Mouse (Mus musculus): Measurements from ENCODE around the gene Parp2. TPM values are rescaled to one million over a fixed set of nuclear protein-coding genes. Genes with fewer than 3 reads are reported as not detected.
A peak's percentile ranks its signal among the peaks of the same experiment; 100 is the strongest.

Gene Parp2
- polyA plus RNA-seq (2015; fragmentation: Nextera tagmentation; extraction: Ambion mirVana): 42.8 and 43.7 TPM in 2 replicates

GRCm38 (mm10) chr14:50807487-50808072 is at the start of gene Parp2, which contains the start of gene Ccnb1ip1:
Parp2 (plus strand) TSS chr14:50807841.
Ccnb1ip1 (minus strand) TSS chr14:50807732.
- Histone ChIP-seq H3K27ac (peak within 1 kb of the TSS; percentile 83), H3K27me3 (replicated peaks) (no peaks in the 10 kb centered on the region), H3K4me2 (peak within 1 kb of the TSS; percentile 52), H3K4me3 (peak within 1 kb of the TSS; percentile 55), H3K36me3 (replicated peaks) (0 out of 2 replicates have a peak, but pooled peaks cover 3% of the 10 kb centered on the region), H3K9me3 (no peaks in the 10 kb centered on the region), H3K4me1 (peaks cover 7% of the 10 kb centered on the region), H3K9ac (peak within 1 kb of the TSS; percentile 66)
- peak; percentile 99 for ATAC-seq (replicated peaks)
- WGBS: under 1% methylated on average over 42 of the region's 42 CpGs

GRCm38 (mm10) chr14:50758416-50759085 is 49.1 kb upstream of the Parp2 start:
- Histone ChIP-seq H3K36me3 (replicated peaks) (0 out of 2 replicates have a peak, but pooled peaks cover 5% of the 10 kb centered on the region), H3K4me3 (no peak overlapping the region), H3K27ac (no peak overlapping the region), H3K27me3 (replicated peaks) (no peaks in the 10 kb centered on the region), H3K9me3 (no peaks in the 10 kb centered on the region), H3K9ac (no peak overlapping the region), H3K4me2 (no peak overlapping the region), H3K4me1 (no peaks in the 10 kb centered on the region)
- ATAC-seq (replicated peaks): no peak
- WGBS: 80% methylated on average over 5 of the region's 5 CpGs

GRCm38 (mm10) chr14:50765736-50766135 is 41.9 kb upstream of the Parp2 start:
- no peaks in the 10 kb centered on the region for H3K4me1 ChIP-seq
- H3K27me3 ChIP-seq (replicated peaks): no peaks in the 10 kb centered on the region
- H3K9me3 ChIP-seq: no peaks in the 10 kb centered on the region
- peaks cover 44% of the 10 kb centered on the region; the same call in 1 of the 2 replicates for H3K36me3 ChIP-seq (replicated peaks)
- WGBS: 94% methylated on average over 6 of the region's 6 CpGs
- no peak overlapping the region for H3K4me3 ChIP-seq
- H3K27ac ChIP-seq: no peak overlapping the region
- no peak overlapping the region for H3K4me2 ChIP-seq
- no peak for ATAC-seq (replicated peaks)
- no peak overlapping the region for H3K9ac ChIP-seq

GRCm38 (mm10) chr14:50771342-50771741 is 36.3 kb upstream of the Parp2 start:
- H3K9ac ChIP-seq: no peak overlapping the region
- no peaks in the 10 kb centered on the region for H3K4me1 ChIP-seq
- 79% methylated on average over 2 of the region's 2 CpGs for WGBS
- H3K4me3 ChIP-seq: no peak overlapping the region
- no peak overlapping the region for H3K27ac ChIP-seq
- H3K36me3 ChIP-seq (replicated peaks): peaks cover 59% of the 10 kb centered on the region
- ATAC-seq (replicated peaks): no peak
- H3K27me3 ChIP-seq (replicated peaks): no peaks in the 10 kb centered on the region
- no peak overlapping the region for H3K4me2 ChIP-seq
- no peaks in the 10 kb centered on the region for H3K9me3 ChIP-seq

GRCm38 (mm10) chr14:50782166-50782565 is 25.5 kb upstream of the Parp2 start:
- H3K27me3 ChIP-seq (replicated peaks): no peaks in the 10 kb centered on the region
- no peak overlapping the region for H3K4me3 ChIP-seq
- no peaks in the 10 kb centered on the region for H3K9me3 ChIP-seq
- H3K36me3 ChIP-seq (replicated peaks): peaks cover 24% of the 10 kb centered on the region; the same call in 1 of the 2 replicates
- no peak overlapping the region for H3K9ac ChIP-seq
- H3K4me2 ChIP-seq: no peak overlapping the region
- H3K4me1 ChIP-seq: peaks cover 16% of the 10 kb centered on the region
- WGBS: 94% methylated on average over 3 of the region's 3 CpGs
- H3K27ac ChIP-seq: no peak overlapping the region
- no peak for ATAC-seq (replicated peaks)

- peaks cover 17% of the 10 kb centered on the region; the same call in 1 of the 2 replicates for H3K36me3 ChIP-seq (replicated peaks)
- peak overlapping the region; percentile 85 for H3K27ac ChIP-seq
- peak overlapping the region; percentile 61 for H3K4me2 ChIP-seq
- H3K9me3 ChIP-seq: no peaks in the 10 kb centered on the region
- peaks cover 16% of the 10 kb centered on the region for H3K4me1 ChIP-seq
- no peaks in the 10 kb centered on the region for H3K27me3 ChIP-seq (replicated peaks)
- H3K4me3 ChIP-seq: peak overlapping the region; percentile 56
- peak overlapping the region; percentile 71 for H3K9ac ChIP-seq
- WGBS: 24% methylated on average over 16 of the region's 16 CpGs
- no peak for ATAC-seq (replicated peaks)
Measured at GRCm38 (mm10) chr14:50784391-50785250, 23.0 kb upstream of the Parp2 start.

- Histone ChIP-seq H3K27me3 (replicated peaks) (no peaks in the 10 kb centered on the region), H3K4me3 (peak within 1 kb of the TSS; percentile 56), H3K9me3 (no peaks in the 10 kb centered on the region), H3K9ac (peak within 1 kb of the TSS; percentile 71), H3K27ac (peak within 1 kb of the TSS; percentile 85), H3K4me2 (peak within 1 kb of the TSS; percentile 61), H3K36me3 (replicated peaks) (peaks cover 12% of the 10 kb centered on the region; the same call in 1 of the 2 replicates), H3K4me1 (peaks cover 16% of the 10 kb centered on the region)
- ATAC-seq (replicated peaks): peak; percentile 98
- WGBS: 0% methylated on average over 21 of the region's 21 CpGs
Measured at GRCm38 (mm10) chr14:50785251-50785637, 22.4 kb upstream of the Parp2 start, which contains the start of gene Ttc5. Ttc5 (minus strand) TSS chr14:50785519.

- H3K36me3 ChIP-seq (replicated peaks): no peaks in the 10 kb centered on the region
- H3K27ac ChIP-seq: no peak overlapping the region
- no peak overlapping the region for H3K9ac ChIP-seq
- ATAC-seq (replicated peaks): no peak
- H3K4me3 ChIP-seq: no peak overlapping the region
- WGBS: 6% methylated on average over 2 of the region's 2 CpGs
- peaks cover 14% of the 10 kb centered on the region for H3K4me1 ChIP-seq
- no peak overlapping the region for H3K4me2 ChIP-seq
- H3K9me3 ChIP-seq: no peaks in the 10 kb centered on the region
- H3K27me3 ChIP-seq (replicated peaks): no peaks in the 10 kb centered on the region
Measured at GRCm38 (mm10) chr14:50788157-50788556, 19.5 kb upstream of the Parp2 start.

- H3K9me3 ChIP-seq: no peaks in the 10 kb centered on the region
- no peak overlapping the region for H3K9ac ChIP-seq
- no peaks in the 10 kb centered on the region for H3K27me3 ChIP-seq (replicated peaks)
- H3K27ac ChIP-seq: no peak overlapping the region
- peaks cover 2% of the 10 kb centered on the region; the same call in 1 of the 2 replicates for H3K4me1 ChIP-seq
- H3K4me3 ChIP-seq: no peak overlapping the region
- no peaks in the 10 kb centered on the region for H3K36me3 ChIP-seq (replicated peaks)
- 93% methylated on average over 24 of the region's 24 CpGs for WGBS
- no peak for ATAC-seq (replicated peaks)
- H3K4me2 ChIP-seq: no peak overlapping the region
Measured at GRCm38 (mm10) chr14:50795261-50795935, 12.2 kb upstream of the Parp2 start.

- Histone ChIP-seq H3K27me3 (replicated peaks) (no peaks in the 10 kb centered on the region), H3K9me3 (no peaks in the 10 kb centered on the region), H3K4me1 (peaks cover 2% of the 10 kb centered on the region; the same call in 1 of the 2 replicates), H3K4me2 (no peak overlapping the region), H3K36me3 (replicated peaks) (no peaks in the 10 kb centered on the region), H3K27ac (no peak overlapping the region), H3K4me3 (no peak overlapping the region), H3K9ac (no peak overlapping the region)
- ATAC-seq (replicated peaks): no peak
- 88% methylated on average over 4 of the region's 4 CpGs for WGBS
Measured at GRCm38 (mm10) chr14:50795965-50796364, 11.7 kb upstream of the Parp2 start.

- H3K4me3 ChIP-seq: no peak overlapping the region
- peaks cover 2% of the 10 kb centered on the region; the same call in 1 of the 2 replicates for H3K4me1 ChIP-seq
- H3K27ac ChIP-seq: no peak overlapping the region
- ATAC-seq (replicated peaks): no peak
- no peaks in the 10 kb centered on the region for H3K27me3 ChIP-seq (replicated peaks)
- no peak overlapping the region for H3K4me2 ChIP-seq
- H3K9me3 ChIP-seq: no peaks in the 10 kb centered on the region
- H3K9ac ChIP-seq: no peak overlapping the region
- no peaks in the 10 kb centered on the region for H3K36me3 ChIP-seq (replicated peaks)
- 92% methylated on average over 1 of the region's 1 CpGs for WGBS
Measured at GRCm38 (mm10) chr14:50796464-50796863, 11.2 kb upstream of the Parp2 start.
